Mouse (Mus musculus) thymus, postnatal 0 days (tissue): ENCODE data around the gene Vps52. TPM values are rescaled to one million over a fixed set of nuclear protein-coding genes. Genes with fewer than 3 reads are reported as not detected.
"Not testable (repeated sequence)": the region's sequence is repeated elsewhere in the genome, so short reads cannot be mapped to it uniquely, and the experiment has no call there.

Experiments
- DNase-seq: peaks from one replicate; pipeline ENCODE4 v3.0.0-alpha.2; 2015; ENCODE audit warnings: low spot score
- polyA plus RNA-seq: library from polyadenylated mRNA; unstranded; fragments of >200 nt; fragmentation: Nextera tagmentation; extraction: Ambion mirVana; gene quantifications from 2 replicates; pipeline ENCODE4 v1.2.1, GENCODE M21; 2015

Vps52 gene
- polyA plus RNA-seq, 1 experiment from 2014 or later, result 46.1 TPM

- DNase-seq, result no peak
Measured at GRCm38 (mm10) chr17:33965846-33966550, 10.4 kb downstream of the Vps52 start.

DNA sequence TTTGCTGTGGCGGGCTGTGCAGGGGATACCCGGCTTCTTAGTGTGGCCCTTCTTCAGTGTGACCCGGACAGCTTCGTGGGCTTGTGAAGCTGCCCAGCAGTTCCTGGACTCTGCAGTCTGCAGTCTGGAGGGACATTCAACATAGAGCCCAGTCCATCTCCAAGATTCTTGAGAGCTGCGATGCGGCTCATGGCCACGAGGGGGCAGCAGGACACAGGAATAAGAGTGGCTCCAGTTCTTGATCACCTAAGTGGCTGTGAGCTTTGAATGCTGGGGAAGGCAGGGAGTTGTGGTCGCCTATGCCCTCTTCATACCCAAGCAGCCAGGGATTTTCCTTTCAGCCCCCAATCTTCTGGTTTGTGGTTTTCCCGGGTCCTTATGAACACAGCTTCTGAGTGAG is 12.9 kb downstream of the Vps52 start:
- DNase-seq, result peak; percentile 87

DNA sequence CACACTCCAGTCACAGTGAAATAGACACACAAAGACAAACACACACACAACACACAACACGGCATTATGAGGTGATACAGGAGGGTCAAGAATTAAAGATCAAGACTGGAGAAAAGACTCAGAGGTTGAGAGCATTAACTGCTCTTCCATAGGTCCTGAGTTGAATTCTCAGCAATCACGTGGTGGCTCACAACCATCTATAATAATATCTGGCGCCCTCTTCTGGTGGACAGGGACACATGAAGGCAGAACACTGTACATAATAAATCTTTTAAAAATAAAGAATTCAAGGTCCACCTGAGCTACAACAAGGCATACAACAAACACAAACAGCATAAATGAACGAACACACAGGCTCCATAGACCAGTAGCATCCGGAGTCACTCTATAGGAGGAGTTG is 13.3 kb downstream of the Vps52 start:
- peak; percentile 67 for DNase-seq

DNA sequence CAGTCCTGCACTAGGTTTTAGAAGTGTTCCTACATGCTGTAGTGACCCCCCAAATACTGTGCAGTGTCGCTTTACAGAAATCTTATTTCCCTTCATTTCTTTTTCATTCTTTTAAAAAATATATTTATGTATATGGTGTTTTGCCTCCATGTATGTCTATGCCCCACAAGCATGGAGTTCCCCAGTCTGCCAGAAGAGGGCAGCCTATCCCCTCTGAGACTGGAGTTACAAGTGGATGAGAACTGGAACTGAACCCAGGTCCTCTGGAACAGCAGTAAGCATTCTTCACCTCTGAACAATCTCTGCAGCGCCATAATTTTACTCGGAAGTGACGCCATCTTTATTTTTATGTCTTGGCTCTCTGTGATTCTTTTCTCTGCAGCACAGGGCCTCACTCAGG is 13.8 kb downstream of the Vps52 start:
- peak; percentile 24 for DNase-seq

DNA sequence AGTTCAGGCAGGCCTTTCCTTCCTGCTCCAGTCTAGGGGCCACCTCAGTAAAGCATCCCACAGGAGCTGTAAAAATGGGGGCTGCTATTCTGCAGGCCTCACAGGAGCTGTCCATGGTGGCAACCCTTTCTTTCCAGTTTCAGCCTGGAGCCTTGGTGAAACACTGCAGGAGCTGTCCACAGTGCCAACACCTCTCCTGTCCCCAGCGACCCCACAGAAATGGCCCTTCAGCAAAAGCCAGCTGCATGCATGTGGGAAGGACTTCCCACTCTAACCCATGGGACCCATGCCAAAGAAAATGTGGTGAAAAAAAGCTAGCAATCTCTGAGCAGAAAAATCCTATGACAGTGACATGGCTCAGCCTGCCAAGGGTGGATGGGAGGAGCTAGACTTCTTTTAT is 17.1 kb downstream of the Vps52 start:
- DNase-seq, result peak; percentile 31

GRCm38 (mm10) chr17:33973572-33973971 is 18.0 kb downstream of the Vps52 start:
- DNase-seq, result no peak

DNA sequence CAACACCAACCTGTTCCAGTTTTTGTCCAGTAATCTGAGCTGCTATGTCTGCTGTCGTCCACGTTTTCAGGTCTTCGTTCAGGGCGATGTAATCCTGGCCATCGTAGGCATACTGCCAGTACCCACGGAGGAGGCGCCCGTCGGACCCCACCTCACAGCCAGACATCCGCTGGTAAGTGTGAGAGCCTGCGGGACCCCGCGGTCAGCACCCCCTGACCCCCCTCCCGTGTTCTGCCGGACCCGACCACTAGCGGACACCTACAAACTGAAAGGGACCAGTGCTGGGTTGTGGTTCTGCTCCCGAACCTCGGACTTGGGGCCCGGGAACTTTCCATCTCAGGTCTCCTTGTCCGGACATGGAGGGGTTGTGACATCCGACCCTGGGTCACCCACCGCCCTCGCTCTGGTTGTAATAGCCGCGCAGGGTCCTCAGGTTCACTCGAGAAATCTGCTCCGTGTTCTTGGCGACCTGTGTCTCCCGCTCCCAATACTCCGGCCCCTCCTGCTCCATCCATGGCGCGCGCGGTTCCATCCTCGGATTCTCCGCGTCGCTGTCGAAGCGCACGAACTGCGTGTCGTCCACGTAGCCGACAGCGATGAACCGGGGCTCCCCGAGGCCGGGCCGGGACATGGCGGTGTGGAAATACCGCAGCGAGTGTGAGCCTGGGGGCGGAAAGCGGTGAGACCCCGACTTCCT is 22.4 kb downstream of the Vps52 start:
- DNase-seq, result no peak

- DNase-seq, result peak; percentile 45
Measured at GRCm38 (mm10) chr17:33978631-33979031, 23.0 kb downstream of the Vps52 start.

GRCm38 (mm10) chr17:33979512-33980050 is 24.0 kb downstream of the Vps52 start:
- DNase-seq, result no peak

- DNase-seq, result no peak
Measured at GRCm38 (mm10) chr17:33980181-33981035, 24.8 kb downstream of the Vps52 start.

DNA sequence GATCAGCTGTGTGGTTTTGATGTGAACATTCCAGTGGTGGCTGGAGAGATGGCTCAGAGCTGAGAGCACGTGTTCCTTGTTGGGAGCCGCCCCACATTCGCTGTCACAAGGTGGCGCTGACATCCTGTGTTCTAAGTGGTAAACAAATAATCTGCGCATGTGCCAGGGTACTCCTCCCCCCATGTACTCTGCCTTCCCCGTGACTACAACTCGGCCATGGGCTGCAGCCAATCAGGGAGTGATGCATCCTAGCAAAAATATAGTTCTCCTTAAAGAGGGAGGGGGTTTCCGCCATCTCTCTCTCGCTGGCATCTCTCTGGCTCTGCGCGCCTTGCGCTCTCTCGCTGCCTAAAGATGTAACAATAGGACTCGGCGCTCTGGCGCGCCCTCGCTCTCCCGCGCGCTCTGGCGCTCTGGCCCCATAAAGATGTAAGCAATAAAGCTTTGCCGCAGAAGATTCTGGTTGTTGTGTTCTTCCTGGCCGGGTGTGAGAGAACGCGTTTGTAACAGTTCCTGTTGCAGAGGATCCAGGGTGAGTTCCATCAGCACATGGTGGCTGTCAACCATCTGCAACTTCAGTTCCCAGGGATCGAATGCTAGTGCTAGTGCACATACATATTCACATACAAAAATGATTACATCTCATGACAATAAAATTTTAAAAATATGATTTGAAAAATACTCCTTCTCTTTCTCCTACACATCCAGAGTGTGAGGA is 25.7 kb downstream of the Vps52 start:
- peak; percentile 97 for DNase-seq

DNA sequence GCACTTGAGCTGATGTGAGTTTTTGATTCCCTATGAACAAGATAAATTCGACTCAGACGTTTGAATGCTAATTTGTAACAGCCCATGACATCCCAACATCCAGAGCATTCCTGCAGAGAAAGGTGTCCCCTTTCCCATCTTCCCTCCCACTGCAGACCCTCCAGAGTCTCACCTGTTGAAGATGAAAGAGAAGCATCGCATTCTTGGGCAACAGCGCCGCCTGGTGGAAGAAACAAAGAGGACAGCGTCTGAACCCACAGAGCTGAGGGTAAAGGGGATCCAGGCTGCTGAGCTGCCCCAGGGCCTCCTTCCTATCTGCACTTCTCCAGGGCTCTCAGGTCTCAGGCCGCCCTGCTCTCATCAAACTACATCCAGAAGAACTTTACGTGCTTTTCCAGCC is 26.5 kb downstream of the Vps52 start:
- peak; percentile 75 for DNase-seq

DNA sequence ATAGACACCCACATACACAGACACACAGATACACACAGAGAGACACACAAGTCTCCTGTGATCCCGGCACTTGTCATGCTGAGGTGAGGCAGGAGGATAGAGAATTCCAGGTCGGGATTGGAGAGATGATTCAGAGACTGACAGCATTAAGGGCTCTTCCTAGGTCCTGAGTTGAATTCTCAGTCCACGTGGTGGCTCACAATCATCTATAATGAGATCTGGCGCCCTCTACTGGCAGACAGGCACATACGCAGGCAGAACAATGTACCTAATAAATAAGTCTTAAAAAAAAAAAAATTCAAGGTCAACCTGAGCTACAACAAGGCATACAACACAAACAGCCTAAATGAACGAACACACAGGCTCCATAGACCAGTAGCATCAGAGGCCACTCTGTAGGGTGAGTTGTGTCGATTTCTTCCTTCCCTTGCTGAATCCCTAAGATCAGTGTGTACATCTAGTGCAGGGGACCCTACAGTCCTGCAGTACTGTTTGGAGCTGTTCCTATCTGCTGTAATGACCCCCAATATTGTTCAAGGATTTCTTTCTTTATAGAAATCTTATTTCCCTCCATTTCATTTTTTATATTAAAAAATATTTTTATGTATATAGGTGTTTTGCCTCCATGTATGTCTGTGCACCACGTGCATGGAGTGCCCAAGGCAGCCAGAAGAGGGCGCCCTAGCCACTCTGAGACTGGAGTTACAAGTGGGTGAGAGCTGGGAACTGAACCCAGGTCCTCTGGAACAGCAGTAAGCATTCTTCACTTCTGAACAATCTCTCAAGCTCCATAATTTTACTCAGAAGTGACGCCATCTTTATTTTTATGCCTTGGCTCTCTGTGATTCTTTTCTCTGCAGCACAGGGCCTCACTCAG is 36.4 kb downstream of the Vps52 start:
- peak; percentile 76 for DNase-seq

GRCm38 (mm10) chr17:33994959-33995358 is 39.3 kb downstream of the Vps52 start:
- no peak for DNase-seq

- DNase-seq, result no peak
Measured at GRCm38 (mm10) chr17:33995651-33996050, 40.0 kb downstream of the Vps52 start.

GRCm38 (mm10) chr17:33997025-33997424 is 41.4 kb downstream of the Vps52 start:
- DNase-seq, result not testable (repeated sequence)

- DNase-seq, result not testable (repeated sequence)
Measured at GRCm38 (mm10) chr17:33998697-33999096, 43.1 kb downstream of the Vps52 start.

DNA sequence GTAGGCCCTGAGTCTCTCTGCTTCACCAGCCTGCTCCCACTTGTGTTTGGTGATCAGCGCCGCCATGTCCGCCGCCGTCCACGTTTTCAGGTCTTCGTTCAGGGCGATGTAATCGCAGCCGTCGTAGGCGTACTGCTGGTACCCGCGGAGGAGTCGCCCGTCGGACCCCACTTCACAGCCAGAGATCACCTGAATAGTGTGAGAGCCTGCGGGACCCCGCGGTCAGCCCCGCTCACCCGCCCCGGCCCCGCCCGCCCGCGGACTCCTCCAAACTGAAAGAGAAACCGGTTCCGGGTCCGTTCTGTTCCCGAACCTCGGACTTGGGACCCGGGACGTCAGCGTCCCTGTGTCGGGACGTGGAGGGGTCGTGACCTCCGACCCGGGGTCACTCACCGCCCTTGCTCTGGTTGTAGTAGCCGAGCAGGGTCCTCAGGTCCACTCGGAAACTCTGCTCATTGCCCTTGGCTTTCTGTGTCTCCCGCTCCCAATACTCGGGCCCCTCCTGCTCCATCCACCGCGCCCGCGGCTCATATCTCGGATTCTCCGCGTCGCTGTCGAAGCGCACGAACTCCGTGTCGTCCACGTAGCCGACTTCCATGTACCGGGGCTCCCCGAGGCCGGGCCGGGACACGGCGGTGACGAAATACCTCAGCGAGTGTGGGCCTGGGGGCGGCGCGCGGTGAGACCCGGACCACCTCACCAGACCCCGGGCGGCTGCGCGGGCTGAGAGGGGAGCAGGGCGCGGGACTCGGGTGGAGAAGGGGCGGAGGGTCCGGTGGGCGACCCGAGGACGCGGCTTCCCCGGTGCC is 43.9 kb downstream of the Vps52 start:
- DNase-seq, result peak; percentile 28

GRCm38 (mm10) chr17:34000150-34000537 is 44.5 kb downstream of the Vps52 start, which contains the start of gene H2-K1:
Gene H2-K1, minus strand, starts transcription at chr17:34000347.
- DNase-seq, result peak; percentile 72
